Mouse (Mus musculus) embryonic fibroblast, embryonic 13.5 days (primary cell): Measurements from ENCODE around the gene Gm45713.

Experiments
- CTCF ChIP-seq: IDR thresholded peaks from 2 replicates; pipeline ENCODE4 v1.5.1; 2011; ENCODE audit warnings: mild to moderate bottlenecking, control low read depth, low read length, moderate library complexity, borderline replicate concordance; ENCODE audit not compliant: insufficient read depth
- POLR2A ChIP-seq: IDR thresholded peaks from 2 replicates; pipeline ENCODE4 v1.6.1; 2011; ENCODE audit warnings: low read depth, mild to moderate bottlenecking, control low read depth, low read length, moderate library complexity

DNA sequence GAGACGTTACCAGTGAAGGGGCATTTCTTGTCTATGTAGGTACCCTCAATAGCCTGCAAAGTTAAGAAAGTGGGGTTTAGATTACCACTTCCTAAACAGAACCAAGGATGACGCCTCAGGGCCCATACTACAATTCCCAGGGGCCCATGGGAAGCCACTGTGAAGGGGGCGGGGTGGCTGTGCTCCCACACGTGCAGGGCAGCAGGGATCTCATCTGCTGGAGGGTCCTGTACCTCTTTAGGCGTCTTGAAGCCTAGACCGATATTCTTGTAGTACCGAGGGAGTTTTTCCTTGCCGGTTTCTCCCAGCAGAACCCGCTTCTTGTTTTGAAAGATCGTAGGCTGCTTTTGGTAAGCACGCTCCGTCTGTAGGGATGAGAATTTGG lies 12.9 kb downstream of the Gm45713 start:
- no peak for TF ChIP-seq POLR2A
- no peak for TF ChIP-seq CTCF
